Comparison of ENCODE assay signal across 28 mouse cellular contexts in genomic region chr3:108193686-108194085, GRCm38 (mm10). TPM values are rescaled to one million over a fixed set of nuclear protein-coding genes. Genes with fewer than 3 reads are reported as not detected.
DNase-seq lines count a peak whose midpoint lies in the region; ATAC-seq and TF ChIP-seq lines count a peak whose summit lies in the region.
"Had no signal": no experiment of that assay in that cellular context is flagged by ENCODE, and none has a peak within 500 bp of the region (broad histone marks: within the 10 kb centered on the region; RNA-seq: fewer than 3 reads in every experiment).

No protein-coding gene starts in this region.

- 90% methylated on average over 4 of the region's 4 CpGs for WGBS in forebrain, embryonic 11.5 days
- WGBS in forebrain, embryonic 15.5 days = 86% methylated on average over 4 of the region's 4 CpGs
- 75% methylated on average over 4 of the region's 4 CpGs for WGBS in hindbrain, embryonic 12.5 days
- 83% methylated on average over 4 of the region's 4 CpGs for WGBS in hindbrain, postnatal 0 days

- H3K27ac ChIP-seq in forebrain, embryonic 11.5 days (ENCODE audit: low read depth, low read length) = no peak overlapping the region
- H3K27ac ChIP-seq in forebrain, embryonic 15.5 days (replicated peaks) = no peak overlapping the region
- no peak overlapping the region for H3K27ac ChIP-seq in hindbrain, embryonic 12.5 days
- H3K27ac ChIP-seq in hindbrain, postnatal 0 days = no peak overlapping the region
- H3K27ac ChIP-seq in left cerebral cortex, adult 2 months = peak overlapping the region; percentile 22
- H3K27ac ChIP-seq in cortical plate, adult 2 months (ENCODE audit: insufficient read depth, low read length) = peak overlapping the region; percentile 27; the same call in 1 of the 2 replicates
- H3K27ac ChIP-seq: embryonic facial prominence, embryonic 12.5 days; embryonic facial prominence, embryonic 15.5 days; forebrain, embryonic 12.5 days; heart, adult 2 months; heart, embryonic 10.5 days; heart, embryonic 13.5 days; hindbrain, embryonic 13.5 days had no signal

- peak; percentile 35 for DNase-seq in forebrain, embryonic 11.5 days (ENCODE audit: low spot score)
- DNase-seq in hindbrain, postnatal 0 days (ENCODE audit: low spot score) = no peak
- DNase-seq in left cerebral cortex, adult 2 months (ENCODE audit: extremely low spot score in 1 of 2, low spot score in 2 of 2) = no peak
- no peak for DNase-seq in left cerebral cortex, postnatal 4 days
- DNase-seq in right cerebral cortex, postnatal 25 days = no peak
- DNase-seq: adrenal gland, postnatal 10 days; adrenal gland, postnatal 36 days; cerebellum, adult 18-20 months; cerebellum, adult 9-10 months; gastrocnemius, postnatal 25 days; heart, adult 2 months; heart, postnatal 14 days had no signal

- ATAC-seq in forebrain, embryonic 11.5 days (replicated peaks; ENCODE audit: low FRiP score) = no peak
- ATAC-seq in forebrain, embryonic 15.5 days (replicated peaks) = no peak
- no peak for ATAC-seq in hindbrain, embryonic 12.5 days (ENCODE audit: low FRiP score)
- ATAC-seq in hindbrain, postnatal 0 days = no peak
- ATAC-seq: activated CD4-positive, CD25-positive, alpha-beta regulatory T cell, adult 4 months; forebrain, embryonic 16.5 days; hindbrain, embryonic 16.5 days; inflammation-experienced regulatory T-cells, adult 6 months had no signal

- intact Hi-C loops in left cerebral cortex, adult 2 months (cut with DNase I) = no loop called here
- intact Hi-C loops in left cerebral cortex, postnatal 4 days (cut with DNase I) = no loop called here

- H3K4me1 ChIP-seq in forebrain, embryonic 11.5 days (replicated peaks; ENCODE audit: control insufficient read depth, insufficient read depth, low read length) = peaks cover 4% of the 10 kb centered on the region; the same call in 1 of the 2 replicates
- H3K4me1 ChIP-seq in forebrain, embryonic 15.5 days = peaks cover 40% of the 10 kb centered on the region
- H3K4me1 ChIP-seq in hindbrain, embryonic 12.5 days = peaks cover 37% of the 10 kb centered on the region
- peaks cover 19% of the 10 kb centered on the region for H3K4me1 ChIP-seq in hindbrain, postnatal 0 days (ENCODE audit: insufficient read depth, low read length)
- H3K4me1 ChIP-seq in cortical plate, adult 2 months (ENCODE audit: control insufficient read depth, insufficient read depth, low read length) = peaks cover 16% of the 10 kb centered on the region

- TF ChIP-seq POLR2A in cortical plate, adult 2 months (IDR thresholded peaks at IDR 0.05; ENCODE audit: extremely low read depth, insufficient read depth, low read length) = no peak

- no peaks in the 10 kb centered on the region for H3K9me3 ChIP-seq in forebrain, embryonic 11.5 days (ENCODE audit: control insufficient read depth, low read length)
- no peaks in the 10 kb centered on the region for H3K9me3 ChIP-seq in forebrain, embryonic 15.5 days
- H3K9me3 ChIP-seq in hindbrain, embryonic 12.5 days (replicated peaks) = no peaks in the 10 kb centered on the region
- no peaks in the 10 kb centered on the region for H3K9me3 ChIP-seq in hindbrain, postnatal 0 days (ENCODE audit: low read length)
- H3K9me3 ChIP-seq: embryonic facial prominence, embryonic 12.5 days; embryonic facial prominence, embryonic 15.5 days; forebrain, embryonic 12.5 days; heart, embryonic 10.5 days; heart, embryonic 13.5 days; hindbrain, embryonic 13.5 days had no signal

- no peak overlapping the region for H3K4me3 ChIP-seq in forebrain, embryonic 11.5 days (ENCODE audit: low read depth, low read length)
- H3K4me3 ChIP-seq in forebrain, embryonic 15.5 days = no peak overlapping the region
- no peak overlapping the region for H3K4me3 ChIP-seq in hindbrain, embryonic 12.5 days
- H3K4me3 ChIP-seq in hindbrain, postnatal 0 days (ENCODE audit: low read length) = no peak overlapping the region
- H3K4me3 ChIP-seq in left cerebral cortex, adult 2 months = no peak overlapping the region
- H3K4me3 ChIP-seq in cortical plate, adult 2 months (ENCODE audit: insufficient read depth, low read length) = no peak overlapping the region
- H3K4me3 ChIP-seq: embryonic facial prominence, embryonic 12.5 days; embryonic facial prominence, embryonic 15.5 days; forebrain, embryonic 12.5 days; heart, adult 2 months; heart, embryonic 10.5 days; heart, embryonic 13.5 days; hindbrain, embryonic 13.5 days had no signal

- H3K36me3 ChIP-seq in forebrain, embryonic 11.5 days (ENCODE audit: control insufficient read depth, insufficient read depth, low read length) = no peaks in the 10 kb centered on the region; the same call in 1 of the 2 replicates
- peaks cover 10% of the 10 kb centered on the region; the same call in 1 of the 2 replicates for H3K36me3 ChIP-seq in forebrain, embryonic 15.5 days
- peaks cover 10% of the 10 kb centered on the region; the same call in 1 of the 2 replicates for H3K36me3 ChIP-seq in hindbrain, embryonic 12.5 days
- no peaks in the 10 kb centered on the region for H3K36me3 ChIP-seq in hindbrain, postnatal 0 days (ENCODE audit: insufficient read depth, low read length)
- H3K36me3 ChIP-seq: embryonic facial prominence, embryonic 12.5 days; embryonic facial prominence, embryonic 15.5 days had no signal

- H3K4me2 ChIP-seq in forebrain, embryonic 11.5 days (ENCODE audit: low read depth, low read length, severe bottlenecking) = no peak overlapping the region
- H3K4me2 ChIP-seq in forebrain, embryonic 15.5 days (replicated peaks) = no peak overlapping the region
- no peak overlapping the region for H3K4me2 ChIP-seq in hindbrain, embryonic 12.5 days (replicated peaks)
- no peak overlapping the region for H3K4me2 ChIP-seq in hindbrain, postnatal 0 days (ENCODE audit: low read depth, low read length)
- H3K4me2 ChIP-seq: embryonic facial prominence, embryonic 12.5 days; embryonic facial prominence, embryonic 15.5 days; forebrain, embryonic 12.5 days; heart, embryonic 13.5 days; hindbrain, embryonic 13.5 days had no signal

- no peak for TF ChIP-seq CTCF in hindbrain, postnatal 0 days (IDR thresholded peaks at IDR 0.05; ENCODE audit: low read depth)
- TF ChIP-seq CTCF in left cerebral cortex, adult 2 months (IDR thresholded peaks at IDR 0.05) = no peak
- no peak for TF ChIP-seq CTCF in cortical plate, adult 2 months (IDR thresholded peaks at IDR 0.05; ENCODE audit: extremely low read depth, insufficient read depth, low read length)

- no peaks in the 10 kb centered on the region for H3K27me3 ChIP-seq in forebrain, embryonic 11.5 days (ENCODE audit: control insufficient read depth, insufficient read depth, low read length)
- H3K27me3 ChIP-seq in forebrain, embryonic 15.5 days = no peaks in the 10 kb centered on the region
- no peaks in the 10 kb centered on the region for H3K27me3 ChIP-seq in hindbrain, embryonic 12.5 days
- H3K27me3 ChIP-seq in hindbrain, postnatal 0 days (ENCODE audit: insufficient read depth, low read length) = no peaks in the 10 kb centered on the region
- H3K27me3 ChIP-seq: embryonic facial prominence, embryonic 12.5 days; embryonic facial prominence, embryonic 15.5 days; forebrain, embryonic 12.5 days; hindbrain, embryonic 13.5 days had no signal

- no peak overlapping the region for H3K9ac ChIP-seq in forebrain, embryonic 11.5 days (ENCODE audit: low read length)
- H3K9ac ChIP-seq in forebrain, embryonic 15.5 days (replicated peaks) = no peak overlapping the region
- 0 out of 2 replicates have a peak overlapping the region, but pooled peaks have one; percentile 18 for H3K9ac ChIP-seq in hindbrain, embryonic 12.5 days
- no peak overlapping the region for H3K9ac ChIP-seq in hindbrain, postnatal 0 days (replicated peaks; ENCODE audit: low read length)
- H3K9ac ChIP-seq: embryonic facial prominence, embryonic 12.5 days; embryonic facial prominence, embryonic 15.5 days; forebrain, embryonic 12.5 days; heart, embryonic 13.5 days; hindbrain, embryonic 13.5 days had no signal

RNA-seq across cellular contexts. Expression of gene Cyb561d1, which starts 7.3 kb away (rescaled TPM):
- polyA plus RNA-seq in forebrain, embryonic 11.5 days (2014; fragmentation: Nextera tagmentation; extraction: Ambion mirVana) = 3.1 and 3.2 TPM in 2 replicates
- polyA plus RNA-seq in forebrain, embryonic 15.5 days (2015; fragmentation: Nextera tagmentation; extraction: Ambion mirVana) = 4.4 and 4.5 TPM in 2 replicates
- polyA plus RNA-seq in hindbrain, embryonic 12.5 days (2016; fragmentation: Nextera tagmentation; extraction: Ambion mirVana) = 5.0 and 5.6 TPM in 2 replicates
- total RNA-seq in hindbrain, postnatal 0 days (2014; rRNA removed) = 3.8 and 4.2 TPM in 2 replicates
- polyA plus RNA-seq in hindbrain, postnatal 0 days (2015; fragmentation: Nextera tagmentation; extraction: Ambion mirVana) = 3.1 and 3.3 TPM in 2 replicates
- total RNA-seq in left cerebral cortex, adult 2 months (2021) = 10 to 100 TPM; 18.8 to 20.7 TPM
- 10 to 100 TPM; 10.9 to 11.4 TPM for total RNA-seq in left cerebral cortex, postnatal 4 days (2021)
- polyA plus RNA-seq in cortical plate, adult 2 months (2012; rRNA removed) = 15.0 and 16.9 TPM in 2 replicates

RNA-seq across cellular contexts. Expression of gene Amigo1, which starts 7.6 kb away (rescaled TPM):
- 4.2 and 5.2 TPM in 2 replicates for polyA plus RNA-seq in forebrain, embryonic 11.5 days (2014; fragmentation: Nextera tagmentation; extraction: Ambion mirVana)
- polyA plus RNA-seq in forebrain, embryonic 15.5 days (2015; fragmentation: Nextera tagmentation; extraction: Ambion mirVana) = 9.9 and 11.7 TPM in 2 replicates
- 10.7 and 13.1 TPM in 2 replicates for polyA plus RNA-seq in hindbrain, embryonic 12.5 days (2016; fragmentation: Nextera tagmentation; extraction: Ambion mirVana)
- total RNA-seq in hindbrain, postnatal 0 days (2014; rRNA removed) = 36.6 and 37.3 TPM in 2 replicates
- 10.7 and 11.3 TPM in 2 replicates for polyA plus RNA-seq in hindbrain, postnatal 0 days (2015; fragmentation: Nextera tagmentation; extraction: Ambion mirVana)
- total RNA-seq in left cerebral cortex, adult 2 months (2021) = 10 to 100 TPM; 80.2 to 82.8 TPM
- total RNA-seq in left cerebral cortex, postnatal 4 days (2021) = 10 to 100 TPM; 23.6 to 25.8 TPM
- 43.7 and 49.2 TPM in 2 replicates for polyA plus RNA-seq in cortical plate, adult 2 months (2012; rRNA removed)

RNA-seq across cellular contexts. Expression of gene Atxn7l2, which starts 17.0 kb away (rescaled TPM):
- polyA plus RNA-seq in forebrain, embryonic 11.5 days (2014; fragmentation: Nextera tagmentation; extraction: Ambion mirVana) = 22.3 and 24.3 TPM in 2 replicates
- 32.5 and 33.6 TPM in 2 replicates for polyA plus RNA-seq in forebrain, embryonic 15.5 days (2015; fragmentation: Nextera tagmentation; extraction: Ambion mirVana)
- 27.6 and 29.6 TPM in 2 replicates for polyA plus RNA-seq in hindbrain, embryonic 12.5 days (2016; fragmentation: Nextera tagmentation; extraction: Ambion mirVana)
- total RNA-seq in hindbrain, postnatal 0 days (2014; rRNA removed) = 18.4 and 20.8 TPM in 2 replicates
- polyA plus RNA-seq in hindbrain, postnatal 0 days (2015; fragmentation: Nextera tagmentation; extraction: Ambion mirVana) = 15.1 and 15.4 TPM in 2 replicates
- total RNA-seq in left cerebral cortex, adult 2 months (2021) = 10 to 100 TPM; 30.6 to 32.8 TPM
- 10 to 100 TPM; 33.1 to 34.8 TPM for total RNA-seq in left cerebral cortex, postnatal 4 days (2021)
- polyA plus RNA-seq in cortical plate, adult 2 months (2012; rRNA removed) = 36.5 and 43.0 TPM in 2 replicates

RNA-seq across cellular contexts. Expression of gene Sypl2, which starts 32.8 kb away (rescaled TPM):
- polyA plus RNA-seq in forebrain, embryonic 11.5 days (2014; fragmentation: Nextera tagmentation; extraction: Ambion mirVana) = 2.3 and 3.5 TPM in 2 replicates
- 2.3 and 2.7 TPM in 2 replicates for polyA plus RNA-seq in forebrain, embryonic 15.5 days (2015; fragmentation: Nextera tagmentation; extraction: Ambion mirVana)
- 0.58 and 0.72 TPM in 2 replicates for polyA plus RNA-seq in hindbrain, embryonic 12.5 days (2016; fragmentation: Nextera tagmentation; extraction: Ambion mirVana)
- 1.5 and 1.9 TPM in 2 replicates for total RNA-seq in hindbrain, postnatal 0 days (2014; rRNA removed)
- 0.75 and 0.81 TPM in 2 replicates for polyA plus RNA-seq in hindbrain, postnatal 0 days (2015; fragmentation: Nextera tagmentation; extraction: Ambion mirVana)
- total RNA-seq in left cerebral cortex, adult 2 months (2021) = 1 to 10 TPM; 1.7 to 2.0 TPM
- total RNA-seq in left cerebral cortex, postnatal 4 days (2021) = 1 to 10 TPM in 1 of 2 experiments, under 1 TPM in 1; 0.98 to 1.4 TPM
- polyA plus RNA-seq in cortical plate, adult 2 months (2012; rRNA removed) = 2.1 and 2.7 TPM in 2 replicates
- total RNA-seq: hematopoietic stem cell, adult 5-6 weeks had no signal
- polyA plus RNA-seq: activated CD4-positive, CD25-positive, alpha-beta regulatory T cell, adult 4 months; inflammation-experienced regulatory T-cells, adult 6 months had no signal

RNA-seq across cellular contexts. Expression of gene Gpr61, which starts 39.0 kb away (rescaled TPM):
- 0.25 and 0.32 TPM in 2 replicates for polyA plus RNA-seq in forebrain, embryonic 11.5 days (2014; fragmentation: Nextera tagmentation; extraction: Ambion mirVana)
- polyA plus RNA-seq in forebrain, embryonic 15.5 days (2015; fragmentation: Nextera tagmentation; extraction: Ambion mirVana) = 1.9 and 2.2 TPM in 2 replicates
- 0.72 and 1.2 TPM in 2 replicates for polyA plus RNA-seq in hindbrain, embryonic 12.5 days (2016; fragmentation: Nextera tagmentation; extraction: Ambion mirVana)
- total RNA-seq in hindbrain, postnatal 0 days (2014; rRNA removed) = 12.2 and 12.4 TPM in 2 replicates
- polyA plus RNA-seq in hindbrain, postnatal 0 days (2015; fragmentation: Nextera tagmentation; extraction: Ambion mirVana) = 6.1 and 6.8 TPM in 2 replicates
- 10 to 100 TPM; 17.0 to 19.0 TPM for total RNA-seq in left cerebral cortex, adult 2 months (2021)
- 10 to 100 TPM; 12.1 to 14.0 TPM for total RNA-seq in left cerebral cortex, postnatal 4 days (2021)
- 12.3 and 13.2 TPM in 2 replicates for polyA plus RNA-seq in cortical plate, adult 2 months (2012; rRNA removed)
- total RNA-seq: gastrocnemius, adult 8-10 months; gastrocnemius, postnatal 25 days; heart, adult 2 months; heart, postnatal 14 days; hematopoietic stem cell, adult 5-6 weeks had no signal
- polyA plus RNA-seq: activated CD4-positive, CD25-positive, alpha-beta regulatory T cell, adult 4 months; gonadal fat pad, adult 2 months; heart, embryonic 13.5 days; inflammation-experienced regulatory T-cells, adult 6 months had no signal

Comparison
In these comparisons a context has a peak if more than half of its experiments do, and no peak if none do; other contexts are left out.
1. H3K27ac ChIP-seq: peak in left cerebral cortex, adult 2 months (single experiment) and cortical plate, adult 2 months (single experiment); none in forebrain, embryonic 11.5 days (single experiment), forebrain, embryonic 15.5 days (single experiment), hindbrain, embryonic 12.5 days (single experiment) and hindbrain, postnatal 0 days (single experiment).